In the genomic region with DNA sequence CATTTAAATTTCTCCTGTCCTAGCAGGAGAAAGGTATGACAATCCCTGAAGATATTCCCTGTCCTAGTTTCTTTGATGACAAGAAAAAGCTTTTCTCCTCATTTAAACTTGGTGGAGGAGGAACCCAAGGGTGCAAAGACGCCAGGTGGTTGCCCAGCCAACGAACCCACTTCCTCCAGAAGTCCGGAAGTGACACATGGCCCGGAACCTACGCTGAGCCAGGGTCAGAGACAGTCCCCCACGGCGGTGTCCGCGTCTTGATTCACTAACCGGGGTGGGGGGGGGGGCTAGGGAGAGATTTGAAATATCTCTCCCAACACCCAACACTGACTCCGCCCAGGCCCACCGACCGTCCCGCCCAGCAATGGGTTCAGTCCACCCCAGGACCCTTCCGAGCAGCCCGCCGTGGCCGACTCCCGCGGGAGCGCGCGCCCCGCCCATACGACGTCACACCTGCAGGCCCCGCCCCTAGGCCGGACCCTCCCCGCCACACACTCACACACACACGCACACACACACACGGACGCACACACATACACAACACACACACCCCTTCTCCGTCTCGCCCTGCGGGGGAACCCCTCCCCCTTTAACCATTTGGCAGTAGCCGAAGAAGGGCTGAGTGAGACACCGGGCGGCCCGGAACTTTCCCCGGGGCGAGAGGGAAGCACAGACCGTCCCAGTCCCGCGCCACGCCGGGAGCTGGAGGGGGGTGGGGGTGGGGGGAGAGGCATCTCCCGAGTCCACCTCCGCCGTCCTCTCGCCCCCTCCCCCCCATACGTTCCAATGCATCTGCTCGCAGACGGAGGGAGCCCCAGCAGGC, we compare ENCODE assay signal across 8 mouse cellular contexts. TPM values are rescaled to one million over a fixed set of nuclear protein-coding genes. Genes with fewer than 3 reads are reported as not detected.
A peak's percentile ranks its signal among the peaks of the same experiment; 100 is the strongest.
DNase-seq lines count a peak whose midpoint lies in the region; ATAC-seq and TF ChIP-seq lines count a peak whose summit lies in the region.

No protein-coding gene starts in this region.

- WGBS in embryonic facial prominence, embryonic 13.5 days = 0% methylated on average over 52 of the region's 53 CpGs
- under 1% methylated on average over 50 of the region's 53 CpGs for WGBS in heart, adult 2 months
- WGBS in limb, embryonic 12.5 days = under 1% methylated on average over 47 of the region's 53 CpGs
- WGBS in midbrain, embryonic 14.5 days = under 1% methylated on average over 52 of the region's 53 CpGs

- peak; percentile 36; the same call in 1 of the 2 replicates for TF ChIP-seq POLR2A in heart, adult 2 months (IDR thresholded peaks at IDR 0.05; ENCODE audit: insufficient read depth, low read depth, low read length)

- H3K4me3 ChIP-seq in embryonic facial prominence, embryonic 13.5 days = peak overlapping the region; percentile 95
- peak overlapping the region; percentile 99 for H3K4me3 ChIP-seq in heart, adult 2 months
- peak overlapping the region; percentile 92 for H3K4me3 ChIP-seq in limb, embryonic 12.5 days (replicated peaks)
- H3K4me3 ChIP-seq in midbrain, embryonic 14.5 days (replicated peaks; ENCODE audit: low read depth, low read length) = peak overlapping the region; percentile 88

- H3K27ac ChIP-seq in embryonic facial prominence, embryonic 13.5 days = peak overlapping the region; percentile 96
- peak overlapping the region; percentile 96 for H3K27ac ChIP-seq in heart, adult 2 months
- H3K27ac ChIP-seq in limb, embryonic 12.5 days = peak overlapping the region; percentile 91
- H3K27ac ChIP-seq in midbrain, embryonic 14.5 days (replicated peaks; ENCODE audit: low read depth, low read length) = peak overlapping the region; percentile 92

- H3K4me2 ChIP-seq in embryonic facial prominence, embryonic 13.5 days = peak overlapping the region; percentile 68
- H3K4me2 ChIP-seq in limb, embryonic 12.5 days = peak overlapping the region; percentile 75
- H3K4me2 ChIP-seq in midbrain, embryonic 14.5 days (ENCODE audit: low read length) = peak overlapping the region; percentile 71

- DNase-seq in 416B (ENCODE audit: low read depth) = peak; percentile 95
- DNase-seq in adrenal gland, postnatal 4 days (ENCODE audit: low spot score in 2 of 2) = peak; percentile 83 to 87
- DNase-seq in heart, adult 2 months = peak; percentile 90 to 95
- peak; percentile 81 to 87 for DNase-seq in kidney, adult 8-10 months
- peak; percentile 89 for DNase-seq in midbrain, embryonic 14.5 days
- DNase-seq in spleen, adult 12 weeks (ENCODE audit: low spot score) = peak; percentile 82

- peak overlapping the region; percentile 89 for H3K9ac ChIP-seq in embryonic facial prominence, embryonic 13.5 days
- H3K9ac ChIP-seq in heart, adult 2 months (ENCODE audit: low read depth, low read length) = peak overlapping the region; percentile 86
- peak overlapping the region; percentile 88 for H3K9ac ChIP-seq in limb, embryonic 12.5 days (replicated peaks)
- peak overlapping the region; percentile 75 for H3K9ac ChIP-seq in midbrain, embryonic 14.5 days (replicated peaks; ENCODE audit: low read length)

- peaks cover 6% of the 10 kb centered on the region for H3K4me1 ChIP-seq in embryonic facial prominence, embryonic 13.5 days
- peaks cover 2% of the 10 kb centered on the region; the same call in 1 of the 2 replicates for H3K4me1 ChIP-seq in heart, adult 2 months (ENCODE audit: control insufficient read depth, insufficient read depth, low read length)
- peaks cover 12% of the 10 kb centered on the region for H3K4me1 ChIP-seq in limb, embryonic 12.5 days (replicated peaks)
- no peaks in the 10 kb centered on the region for H3K4me1 ChIP-seq in midbrain, embryonic 14.5 days (ENCODE audit: control insufficient read depth, insufficient read depth, low read length)

- TF ChIP-seq EP300 in heart, adult 2 months (IDR thresholded peaks at IDR 0.05; ENCODE audit: insufficient read depth, low read depth, low read length) = peak; percentile 52; the same call in 1 of the 2 replicates

- TF ChIP-seq CTCF in heart, adult 2 months (IDR thresholded peaks at IDR 0.05) = no peak

- H3K9me3 ChIP-seq in embryonic facial prominence, embryonic 13.5 days = no peaks in the 10 kb centered on the region
- H3K9me3 ChIP-seq in limb, embryonic 12.5 days = no peaks in the 10 kb centered on the region
- H3K9me3 ChIP-seq in midbrain, embryonic 14.5 days (ENCODE audit: control insufficient read depth, low read length) = no peaks in the 10 kb centered on the region

- no peaks in the 10 kb centered on the region for H3K27me3 ChIP-seq in embryonic facial prominence, embryonic 13.5 days
- H3K27me3 ChIP-seq in heart, adult 2 months (ENCODE audit: control insufficient read depth, insufficient read depth, low read length) = no peaks in the 10 kb centered on the region
- H3K27me3 ChIP-seq in limb, embryonic 12.5 days = no peaks in the 10 kb centered on the region
- H3K27me3 ChIP-seq in midbrain, embryonic 14.5 days (ENCODE audit: control insufficient read depth, insufficient read depth, low read length) = no peaks in the 10 kb centered on the region

- intact Hi-C loops in heart, adult 2 months (cut with DNase I) = loop anchor here (5.0 to 10.0 kb wide), 2 partner anchors 116 to 259 kb away; no protein-coding TSS in a partner anchor

- peak; percentile 73 for ATAC-seq in embryonic facial prominence, embryonic 13.5 days (ENCODE audit: insufficient number of reproducible peaks, insufficient read depth, low FRiP score, low TSS enrichment, low read depth)
- peak; percentile 61 for ATAC-seq in limb, embryonic 12.5 days (ENCODE audit: insufficient number of reproducible peaks, insufficient read depth, low FRiP score, low TSS enrichment, low read depth)
- ATAC-seq in midbrain, embryonic 14.5 days (ENCODE audit: low FRiP score, low TSS enrichment) = peak; percentile 65

- peaks cover 9% of the 10 kb centered on the region for H3K36me3 ChIP-seq in embryonic facial prominence, embryonic 13.5 days
- H3K36me3 ChIP-seq in heart, adult 2 months (ENCODE audit: control insufficient read depth, insufficient read depth, low read length) = no peaks in the 10 kb centered on the region
- peaks cover 5% of the 10 kb centered on the region for H3K36me3 ChIP-seq in limb, embryonic 12.5 days
- H3K36me3 ChIP-seq in midbrain, embryonic 14.5 days (ENCODE audit: control insufficient read depth, insufficient read depth, low read length) = peaks cover 2% of the 10 kb centered on the region

- H3K79me2 ChIP-seq in heart, adult 2 months (replicated peaks; ENCODE audit: control insufficient read depth, insufficient read depth, low read length) = no peaks in the 10 kb centered on the region

RNA-seq across cellular contexts. Expression of a gene that starts 1.8 kb away (rescaled TPM):
- 10 to 100 TPM; 26.4 to 29.4 TPM for total RNA-seq in adrenal gland, postnatal 4 days (2021)
- polyA plus RNA-seq in embryonic facial prominence, embryonic 13.5 days (2015; fragmentation: Nextera tagmentation; extraction: Ambion mirVana) = 12.3 and 14.9 TPM in 2 replicates
- 1 to 10 TPM; 3.8 to 4.9 TPM for total RNA-seq in heart, adult 2 months (2021)
- polyA plus RNA-seq in heart, adult 2 months (2012; rRNA removed) = 2.6 and 3.1 TPM in 2 replicates
- 15.7 and 17.8 TPM in 2 replicates for polyA plus RNA-seq in limb, embryonic 12.5 days (2016; fragmentation: Nextera tagmentation; extraction: Ambion mirVana)
- 6.4 and 7.4 TPM in 2 replicates for polyA plus RNA-seq in midbrain, embryonic 14.5 days (2014; fragmentation: Nextera tagmentation; extraction: Ambion mirVana)

RNA-seq across cellular contexts. Expression of a gene that starts 40.2 kb away (rescaled TPM):
- total RNA-seq in adrenal gland, postnatal 4 days (2021) = 10 to 100 TPM; 17.3 TPM
- polyA plus RNA-seq in embryonic facial prominence, embryonic 13.5 days (2015; fragmentation: Nextera tagmentation; extraction: Ambion mirVana) = 26.5 and 27.9 TPM in 2 replicates
- 1 to 10 TPM; 7.9 to 8.5 TPM for total RNA-seq in heart, adult 2 months (2021)
- 3.2 and 3.9 TPM in 2 replicates for polyA plus RNA-seq in heart, adult 2 months (2012; rRNA removed)
- 32.4 and 34.6 TPM in 2 replicates for polyA plus RNA-seq in limb, embryonic 12.5 days (2016; fragmentation: Nextera tagmentation; extraction: Ambion mirVana)
- polyA plus RNA-seq in midbrain, embryonic 14.5 days (2014; fragmentation: Nextera tagmentation; extraction: Ambion mirVana) = 36.6 and 37.9 TPM in 2 replicates

Comparison
In these comparisons a context has a peak if more than half of its experiments do, and no peak if none do; other contexts are left out.
1. Peak in every context shown above with its lines: DNase-seq, ATAC-seq, H3K4me3 ChIP-seq and H3K27ac ChIP-seq.